Mouse (Mus musculus) heart, postnatal 0 days (tissue): ENCODE measurements at regions not wholly inside any gene's neighbourhood (a gene's known extent, or its start where the extent isn't known, plus 50 kb on each side); places are given as distances from the start of the nearest gene placed in this dataset.

Source experiments
- CTCF ChIP-seq: IDR thresholded peaks from 2 replicates; pipeline ENCODE4 v1.5.1; 2016; ENCODE audit warnings: antibody characterized with exemption, control low read depth, low read depth
- EP300 ChIP-seq: IDR thresholded peaks from 2 replicates; pipeline ENCODE4 v1.6.1; 2016; ENCODE audit warnings: antibody characterized with exemption, low read depth

- TF ChIP-seq CTCF, result no peak
- TF ChIP-seq EP300, result no peak
Observed at GRCm38 (mm10) chr13:101153760-101154159, 320.5 kb upstream of the Slc30a5 start.
